Mouse (Mus musculus) lung, postnatal 0 days (tissue): ENCODE measurements around the gene Aim2. TPM values are rescaled to one million over a fixed set of nuclear protein-coding genes. Genes with fewer than 3 reads are reported as not detected.

Experiments used
- ATAC-seq: fragments of 200-750 bp; cut with Nextera tagmentation; 2 replicates; pipeline ENCODE4 v1.8.0; 2017; ENCODE audit warnings: moderate library complexity
- DNase-seq: peaks from one replicate; pipeline ENCODE4 v3.0.0-alpha.2; 2016; ENCODE audit warnings: low spot score
- H3K27ac ChIP-seq: fragments of 300-500 bp; sonication (generic); 2 replicates; pipeline ENCODE4 v1.5.1; 2014; ENCODE audit warnings: antibody characterized with exemption, mild to moderate bottlenecking, low read length, mixed read lengths
- H3K27me3 ChIP-seq: fragments of 300-500 bp; sonication (generic); replicated peaks from 2 replicates; pipeline ENCODE4 v1.6.1; 2014; ENCODE audit warnings: low read length, mixed read lengths; ENCODE audit not compliant: insufficient read depth
- H3K36me3 ChIP-seq: fragments of 300-500 bp; sonication (generic); 2 replicates; pipeline ENCODE4 v1.6.1; 2014; ENCODE audit warnings: low read length, mixed read lengths; ENCODE audit not compliant: insufficient read depth
- H3K4me1 ChIP-seq: fragments of 300-500 bp; sonication (generic); 2 replicates; pipeline ENCODE4 v1.6.1; 2014; ENCODE audit warnings: antibody characterized with exemption, low read depth, low read length, mixed read lengths; ENCODE audit not compliant: insufficient read depth
- H3K4me2 ChIP-seq: fragments of 300-500 bp; sonication (generic); replicated peaks from 2 replicates; pipeline ENCODE4 v1.6.1; 2014; ENCODE audit warnings: low read depth, mild to moderate bottlenecking, low read length, moderate library complexity, mixed read lengths
- H3K4me3 ChIP-seq: fragments of 300-500 bp; sonication (generic); 2 replicates; pipeline ENCODE4 v1.5.1; 2014; ENCODE audit warnings: low read depth, low read length
- H3K9ac ChIP-seq: fragments of 300-500 bp; sonication (generic); replicated peaks from 2 replicates; pipeline ENCODE4 v1.6.1; 2014; ENCODE audit warnings: low read depth, mild to moderate bottlenecking
- H3K9me3 ChIP-seq: fragments of 300-500 bp; sonication (generic); 2 replicates; pipeline ENCODE4 v1.6.1; 2016; ENCODE audit warnings: low read length, mixed read lengths
- CTCF ChIP-seq: IDR thresholded peaks from 2 replicates; pipeline ENCODE4 v1.5.1; 2016; ENCODE audit warnings: antibody characterized with exemption, mild to moderate bottlenecking
- EP300 ChIP-seq: IDR thresholded peaks from 2 replicates; pipeline ENCODE4 v1.6.1; 2016; ENCODE audit warnings: antibody characterized with exemption, mild to moderate bottlenecking, control low read depth
- WGBS: fragments of 180-500 bp; shearing (Covaris S2); extraction: QIAGEN DNeasy Blood & Tissue Kit; methylation state at CpG from one replicate; pipeline ENCODE4 v1.1.7; 2014; 5-methylcytosine and 5-hydroxymethylcytosine counted together
- polyA plus RNA-seq: library from polyadenylated mRNA; unstranded; fragments of >200 nt; fragmentation: Nextera tagmentation; extraction: Ambion mirVana; gene quantifications from 2 replicates; pipeline ENCODE4 v1.2.1, GENCODE M21; 2015

The Aim2 gene
- polyA plus RNA-seq, 1 experiment from 2014 or later = 3.4 TPM

DNA sequence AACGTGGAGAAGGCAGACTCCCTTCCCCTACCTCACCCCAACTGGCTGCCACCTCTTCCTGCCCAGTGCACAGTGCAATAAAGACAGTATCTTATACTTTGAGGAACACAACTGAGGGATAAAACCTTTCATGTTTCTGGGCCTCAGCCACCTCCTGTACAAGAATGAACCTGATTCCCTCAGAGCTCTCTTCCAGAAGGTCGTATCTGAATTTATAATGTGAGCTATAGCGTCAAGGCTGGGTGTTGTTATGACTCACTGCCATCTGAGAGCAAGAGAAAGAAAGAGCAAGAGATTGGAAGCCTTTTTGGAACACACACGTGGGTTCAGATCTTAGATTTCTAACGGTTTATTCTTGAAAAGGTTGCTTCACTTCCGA is 28.4 kb upstream of the Aim2 start:
- no peak for TF ChIP-seq CTCF
- TF ChIP-seq EP300 = no peak
- DNase-seq (no peak), ATAC-seq (no peak)
- H3K4me3 ChIP-seq = no peak overlapping the region
- no peak overlapping the region for H3K27ac ChIP-seq
- no peaks in the 10 kb centered on the region for H3K9me3 ChIP-seq
- no peaks in the 10 kb centered on the region for H3K36me3 ChIP-seq
- H3K4me2 ChIP-seq = no peak overlapping the region
- H3K9ac ChIP-seq = no peak overlapping the region
- no peaks in the 10 kb centered on the region for H3K27me3 ChIP-seq
- no peaks in the 10 kb centered on the region for H3K4me1 ChIP-seq
- 52% methylated on average over 6 of the region's 6 CpGs for WGBS

- no peaks in the 10 kb centered on the region for H3K36me3 ChIP-seq
- no peaks in the 10 kb centered on the region for H3K4me1 ChIP-seq
- peak; percentile 69 for TF ChIP-seq CTCF
- no peak for TF ChIP-seq EP300
- WGBS = 18% methylated on average over 5 of the region's 5 CpGs
- peak; percentile 27 for DNase-seq
- no peaks in the 10 kb centered on the region for H3K9me3 ChIP-seq
- no peaks in the 10 kb centered on the region for H3K27me3 ChIP-seq
- ATAC-seq = no peak
- H3K27ac ChIP-seq = no peak overlapping the region
- no peak overlapping the region for H3K4me3 ChIP-seq
- no peak overlapping the region for H3K9ac ChIP-seq
- no peak overlapping the region for H3K4me2 ChIP-seq
Observed at GRCm38 (mm10) chr1:173323839-173324585, 26.7 kb upstream of the Aim2 start.

DNA sequence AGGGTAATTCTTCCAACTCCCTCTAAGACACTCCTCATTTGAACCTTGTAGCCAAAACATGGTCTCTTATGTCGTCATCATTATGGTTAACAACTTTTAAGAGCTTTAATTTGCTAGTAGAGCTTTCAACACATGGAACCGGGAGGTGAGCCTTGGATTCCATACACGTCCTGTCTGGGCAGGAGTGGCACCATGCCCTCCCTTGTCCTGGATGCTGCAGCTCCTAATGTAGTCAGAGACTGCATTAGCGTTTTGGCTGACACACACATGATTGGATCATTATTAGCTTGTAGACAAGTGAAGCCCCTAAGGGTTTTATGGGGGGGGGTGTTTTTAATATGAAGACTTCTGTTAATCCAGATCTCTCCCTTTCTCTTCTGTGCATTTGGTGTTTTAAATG is 25.7 kb upstream of the Aim2 start:
- H3K4me3 ChIP-seq = no peak overlapping the region
- H3K9me3 ChIP-seq = no peaks in the 10 kb centered on the region
- H3K9ac ChIP-seq = no peak overlapping the region
- no peak overlapping the region for H3K4me2 ChIP-seq
- no peak for ATAC-seq
- no peaks in the 10 kb centered on the region for H3K36me3 ChIP-seq
- H3K27me3 ChIP-seq = no peaks in the 10 kb centered on the region
- TF ChIP-seq EP300 (no peak), CTCF (no peak)
- no peaks in the 10 kb centered on the region for H3K4me1 ChIP-seq
- WGBS = 58% methylated on average over 4 of the region's 4 CpGs
- no peak overlapping the region for H3K27ac ChIP-seq
- no peak for DNase-seq

DNA sequence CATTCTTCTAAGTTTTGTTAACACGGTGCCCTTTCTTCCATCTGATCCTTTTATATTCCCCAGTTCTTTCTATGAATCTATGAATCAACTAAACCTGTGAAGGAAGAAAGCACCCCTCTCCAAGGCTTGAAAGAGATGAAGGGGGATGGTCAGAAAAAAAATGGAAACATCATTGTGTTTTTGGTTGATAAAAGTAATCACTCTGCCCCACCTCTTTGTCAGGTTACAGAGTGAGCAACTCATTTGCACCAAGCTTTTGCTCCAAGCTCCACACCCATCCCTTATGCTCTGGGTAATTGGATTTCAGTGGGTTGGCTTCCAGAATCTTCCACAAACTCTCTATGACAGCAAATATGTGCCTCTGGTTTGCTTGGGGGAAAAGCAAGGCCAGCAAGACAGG is 25.3 kb upstream of the Aim2 start:
- no peaks in the 10 kb centered on the region for H3K4me1 ChIP-seq
- H3K9me3 ChIP-seq = no peaks in the 10 kb centered on the region
- H3K36me3 ChIP-seq = no peaks in the 10 kb centered on the region
- no peak overlapping the region for H3K27ac ChIP-seq
- H3K27me3 ChIP-seq = no peaks in the 10 kb centered on the region
- DNase-seq = no peak
- no peak overlapping the region for H3K9ac ChIP-seq
- no peak for ATAC-seq
- H3K4me2 ChIP-seq = no peak overlapping the region
- no peak overlapping the region for H3K4me3 ChIP-seq
- TF ChIP-seq EP300 (no peak), CTCF (no peak)
- 85% methylated on average over 1 of the region's 1 CpGs for WGBS

GRCm38 (mm10) chr1:173326552-173326951 is 24.1 kb upstream of the Aim2 start:
- H3K4me3 ChIP-seq = no peak overlapping the region
- H3K4me2 ChIP-seq = no peak overlapping the region
- no peak overlapping the region for H3K27ac ChIP-seq
- TF ChIP-seq CTCF (no peak), EP300 (no peak)
- no peak overlapping the region for H3K9ac ChIP-seq
- H3K36me3 ChIP-seq = no peaks in the 10 kb centered on the region
- no peaks in the 10 kb centered on the region for H3K27me3 ChIP-seq
- WGBS = 47% methylated on average over 1 of the region's 1 CpGs
- no peaks in the 10 kb centered on the region for H3K4me1 ChIP-seq
- ATAC-seq (no peak), DNase-seq (no peak)
- H3K9me3 ChIP-seq = no peaks in the 10 kb centered on the region

GRCm38 (mm10) chr1:173328446-173328845 is 22.2 kb upstream of the Aim2 start:
- Histone ChIP-seq H3K4me3 (no peak overlapping the region), H3K4me2 (no peak overlapping the region), H3K36me3 (no peaks in the 10 kb centered on the region), H3K27me3 (no peaks in the 10 kb centered on the region), H3K4me1 (no peaks in the 10 kb centered on the region), H3K9me3 (no peaks in the 10 kb centered on the region), H3K9ac (no peak overlapping the region), H3K27ac (no peak overlapping the region)
- ATAC-seq = no peak
- DNase-seq = no peak
- TF ChIP-seq EP300 (no peak), CTCF (no peak)
- 62% methylated on average over 8 of the region's 8 CpGs for WGBS

- no peak overlapping the region for H3K9ac ChIP-seq
- no peak overlapping the region for H3K4me2 ChIP-seq
- no peaks in the 10 kb centered on the region for H3K4me1 ChIP-seq
- H3K36me3 ChIP-seq = no peaks in the 10 kb centered on the region
- WGBS = 18% methylated on average over 4 of the region's 4 CpGs
- DNase-seq (no peak), ATAC-seq (no peak)
- no peak for TF ChIP-seq EP300
- no peak for TF ChIP-seq CTCF
- H3K27ac ChIP-seq = no peak overlapping the region
- H3K27me3 ChIP-seq = no peaks in the 10 kb centered on the region
- no peaks in the 10 kb centered on the region for H3K9me3 ChIP-seq
- H3K4me3 ChIP-seq = no peak overlapping the region
Observed at GRCm38 (mm10) chr1:173329185-173329584, 21.5 kb upstream of the Aim2 start.
